Mouse (Mus musculus): ENCODE measurements around the gene Efnb3. TPM values are rescaled to one million over a fixed set of nuclear protein-coding genes. Genes with fewer than 3 reads are reported as not detected.

Efnb3 gene
- polyA plus RNA-seq, 1 experiment from 2014 or later, result 68.1 TPM

GRCm38 (mm10) chr11:69599436-69599835 is 39.4 kb upstream of the Efnb3 start:
- no peak overlapping the region; the same call in 1 of the 2 replicates for H3K9ac ChIP-seq
- peak overlapping the region; percentile 52 for H3K27ac ChIP-seq (replicated peaks)
- no peak for ATAC-seq (ENCODE audit: low read depth)
- H3K27me3 ChIP-seq, result peaks cover 5% of the 10 kb centered on the region; the same call in 1 of the 2 replicates
- H3K4me1 ChIP-seq (replicated peaks), result peaks cover 34% of the 10 kb centered on the region
- peaks cover 17% of the 10 kb centered on the region for H3K36me3 ChIP-seq
- H3K4me2 ChIP-seq, result 0 out of 2 replicates have a peak overlapping the region, but pooled peaks have one; percentile 4
- H3K9me3 ChIP-seq, result no peaks in the 10 kb centered on the region
- 6% methylated on average over 9 of the region's 9 CpGs for WGBS
- H3K4me3 ChIP-seq, result no peak overlapping the region

GRCm38 (mm10) chr11:69594853-69595252 is 34.8 kb upstream of the Efnb3 start:
- Histone ChIP-seq H3K9ac (no peak overlapping the region), H3K27ac (replicated peaks) (no peak overlapping the region), H3K36me3 (peaks cover 31% of the 10 kb centered on the region), H3K4me2 (no peak overlapping the region), H3K9me3 (no peaks in the 10 kb centered on the region), H3K4me3 (no peak overlapping the region), H3K4me1 (replicated peaks) (peaks cover 8% of the 10 kb centered on the region), H3K27me3 (no peaks in the 10 kb centered on the region)
- no peak for ATAC-seq (ENCODE audit: low read depth)
- 96% methylated on average over 6 of the region's 6 CpGs for WGBS

- Histone ChIP-seq H3K4me2 (no peak overlapping the region), H3K9me3 (no peaks in the 10 kb centered on the region), H3K27ac (replicated peaks) (peak overlapping the region; percentile 33; the same call in 1 of the 2 replicates), H3K4me3 (no peak overlapping the region), H3K4me1 (replicated peaks) (no peaks in the 10 kb centered on the region), H3K27me3 (no peaks in the 10 kb centered on the region), H3K36me3 (peaks cover 52% of the 10 kb centered on the region), H3K9ac (no peak overlapping the region)
- WGBS, result 89% methylated on average over 4 of the region's 4 CpGs
- no peak for ATAC-seq (ENCODE audit: low read depth)
Measured at GRCm38 (mm10) chr11:69592799-69593198, 32.8 kb upstream of the Efnb3 start.

- ATAC-seq (ENCODE audit: low read depth), result peak; percentile 69; the same call in 1 of the 2 replicates
- H3K36me3 ChIP-seq, result peaks cover 59% of the 10 kb centered on the region
- WGBS, result 82% methylated on average over 7 of the region's 7 CpGs
Measured at GRCm38 (mm10) chr11:69591899-69592637, 32.1 kb upstream of the Efnb3 start.

GRCm38 (mm10) chr11:69591424-69591823 is 31.4 kb upstream of the Efnb3 start:
- no peak overlapping the region for H3K27ac ChIP-seq (replicated peaks)
- no peak overlapping the region for H3K4me2 ChIP-seq
- H3K4me1 ChIP-seq (replicated peaks), result no peaks in the 10 kb centered on the region
- WGBS, result 90% methylated on average over 3 of the region's 3 CpGs
- no peak overlapping the region for H3K9ac ChIP-seq
- H3K4me3 ChIP-seq, result no peak overlapping the region
- no peaks in the 10 kb centered on the region for H3K9me3 ChIP-seq
- peaks cover 60% of the 10 kb centered on the region for H3K36me3 ChIP-seq
- no peak for ATAC-seq (ENCODE audit: low read depth)
- H3K27me3 ChIP-seq, result no peaks in the 10 kb centered on the region

More at GRCm38 (mm10) chr11:69591899-69592637, 32.1 kb upstream of the Efnb3 start:
- Histone ChIP-seq H3K27ac (replicated peaks) (peak overlapping the region; percentile 33; the same call in 1 of the 2 replicates), H3K4me1 (replicated peaks) (no peaks in the 10 kb centered on the region), H3K27me3 (no peaks in the 10 kb centered on the region), H3K9me3 (no peaks in the 10 kb centered on the region), H3K9ac (no peak overlapping the region), H3K4me3 (no peak overlapping the region), H3K4me2 (no peak overlapping the region)

- WGBS, result 94% methylated on average over 8 of the region's 8 CpGs
- no peaks in the 10 kb centered on the region for H3K4me1 ChIP-seq (replicated peaks)
- no peak overlapping the region for H3K9ac ChIP-seq
- ATAC-seq (ENCODE audit: low read depth), result no peak
- peaks cover 60% of the 10 kb centered on the region for H3K36me3 ChIP-seq
- H3K4me2 ChIP-seq, result no peak overlapping the region
- H3K9me3 ChIP-seq, result no peaks in the 10 kb centered on the region
- H3K4me3 ChIP-seq, result no peak overlapping the region
- no peaks in the 10 kb centered on the region for H3K27me3 ChIP-seq
- no peak overlapping the region for H3K27ac ChIP-seq (replicated peaks)
Measured at GRCm38 (mm10) chr11:69590622-69591021, 30.6 kb upstream of the Efnb3 start.

GRCm38 (mm10) chr11:69589207-69589834 is 29.3 kb upstream of the Efnb3 start:
- no peak overlapping the region for H3K9ac ChIP-seq

GRCm38 (mm10) chr11:69585718-69586325 is 25.8 kb upstream of the Efnb3 start:
- no peaks in the 10 kb centered on the region for H3K27me3 ChIP-seq
- H3K36me3 ChIP-seq, result peaks cover 39% of the 10 kb centered on the region
- 84% methylated on average over 7 of the region's 7 CpGs for WGBS
- H3K4me2 ChIP-seq, result no peak overlapping the region
- no peak overlapping the region for H3K9ac ChIP-seq
- no peak overlapping the region for H3K27ac ChIP-seq (replicated peaks)
- no peak for ATAC-seq (ENCODE audit: low read depth)
- peaks cover 22% of the 10 kb centered on the region for H3K4me1 ChIP-seq (replicated peaks)
- H3K4me3 ChIP-seq, result no peak overlapping the region
- H3K9me3 ChIP-seq, result no peaks in the 10 kb centered on the region

More at GRCm38 (mm10) chr11:69589207-69589834, 29.3 kb upstream of the Efnb3 start:
- Histone ChIP-seq H3K27ac (replicated peaks) (no peak overlapping the region), H3K9me3 (no peaks in the 10 kb centered on the region), H3K36me3 (peaks cover 60% of the 10 kb centered on the region), H3K4me3 (no peak overlapping the region), H3K4me1 (replicated peaks) (0 out of 2 replicates have a peak, but pooled peaks cover 7% of the 10 kb centered on the region), H3K27me3 (no peaks in the 10 kb centered on the region), H3K4me2 (no peak overlapping the region)
- WGBS, result 93% methylated on average over 22 of the region's 22 CpGs
- no peak for ATAC-seq (ENCODE audit: low read depth)

- Histone ChIP-seq H3K4me1 (replicated peaks) (peaks cover 22% of the 10 kb centered on the region), H3K9ac (no peak overlapping the region), H3K27ac (replicated peaks) (no peak overlapping the region), H3K36me3 (peaks cover 30% of the 10 kb centered on the region), H3K4me3 (no peak overlapping the region), H3K4me2 (no peak overlapping the region), H3K27me3 (no peaks in the 10 kb centered on the region), H3K9me3 (no peaks in the 10 kb centered on the region)
- ATAC-seq (ENCODE audit: low read depth), result no peak
- 96% methylated on average over 13 of the region's 13 CpGs for WGBS
Measured at GRCm38 (mm10) chr11:69584937-69585336, 24.9 kb upstream of the Efnb3 start.

GRCm38 (mm10) chr11:69584008-69584407 is 24.0 kb upstream of the Efnb3 start:
- WGBS, result 85% methylated on average over 7 of the region's 7 CpGs
- Histone ChIP-seq H3K4me3 (no peak overlapping the region), H3K27ac (replicated peaks) (no peak overlapping the region), H3K27me3 (no peaks in the 10 kb centered on the region), H3K36me3 (peaks cover 21% of the 10 kb centered on the region), H3K9ac (no peak overlapping the region), H3K4me1 (replicated peaks) (peaks cover 22% of the 10 kb centered on the region), H3K4me2 (no peak overlapping the region), H3K9me3 (no peaks in the 10 kb centered on the region)
- no peak for ATAC-seq (ENCODE audit: low read depth)

- H3K36me3 ChIP-seq, result peaks cover 4% of the 10 kb centered on the region
- H3K9ac ChIP-seq, result peak overlapping the region; percentile 79
- H3K4me2 ChIP-seq, result peak overlapping the region; percentile 83
- H3K4me3 ChIP-seq, result peak overlapping the region; percentile 75
- H3K4me1 ChIP-seq (replicated peaks), result peaks cover 36% of the 10 kb centered on the region
- H3K27me3 ChIP-seq, result no peaks in the 10 kb centered on the region
- no peaks in the 10 kb centered on the region for H3K9me3 ChIP-seq
- ATAC-seq (ENCODE audit: low read depth), result no peak
- peak overlapping the region; percentile 91; the same call in 1 of the 2 replicates for H3K27ac ChIP-seq (replicated peaks)
- WGBS, result 60% methylated on average over 9 of the region's 9 CpGs
Measured at GRCm38 (mm10) chr11:69582230-69582805, 22.3 kb upstream of the Efnb3 start.

- peak overlapping the region; percentile 83 for H3K4me2 ChIP-seq
- H3K27ac ChIP-seq (replicated peaks), result peak overlapping the region; percentile 91
- H3K9ac ChIP-seq, result peak overlapping the region; percentile 79
- H3K36me3 ChIP-seq, result no peaks in the 10 kb centered on the region
- 1% methylated on average over 8 of the region's 8 CpGs for WGBS
- no peaks in the 10 kb centered on the region for H3K27me3 ChIP-seq
- H3K4me1 ChIP-seq (replicated peaks), result peaks cover 41% of the 10 kb centered on the region
- peak overlapping the region; percentile 75 for H3K4me3 ChIP-seq
- no peaks in the 10 kb centered on the region for H3K9me3 ChIP-seq
- no peak for ATAC-seq (ENCODE audit: low read depth)
Measured at GRCm38 (mm10) chr11:69581814-69582213, 21.8 kb upstream of the Efnb3 start.
